Mouse (Mus musculus) embryonic facial prominence, embryonic 10.5 days (tissue): ENCODE data around the gene Lrrc47. TPM values are rescaled to one million over a fixed set of nuclear protein-coding genes. Genes with fewer than 3 reads are reported as not detected.

Source experiments
- DNase-seq: peaks from one replicate; pipeline ENCODE4 v3.0.0-alpha.2; 2017; ENCODE audit warnings: low spot score
- H3K27ac ChIP-seq: fragments of 300-500 bp; sonication (generic); replicated peaks from 2 replicates; pipeline ENCODE4 v1.5.1; 2016; ENCODE audit warnings: mild to moderate bottlenecking
- H3K27me3 ChIP-seq: fragments of 300-500 bp; sonication (generic); replicated peaks from 2 replicates; pipeline ENCODE4 v1.6.1; 2016; ENCODE audit warnings: low read depth, mild to moderate bottlenecking; ENCODE audit not compliant: poor library complexity, severe bottlenecking
- H3K36me3 ChIP-seq: fragments of 300-500 bp; sonication (generic); replicated peaks from 2 replicates; pipeline ENCODE4 v1.6.1; 2016; ENCODE audit warnings: mild to moderate bottlenecking, moderate library complexity
- H3K4me1 ChIP-seq: fragments of 300-500 bp; sonication (generic); 2 replicates; pipeline ENCODE4 v1.6.1; 2016
- H3K4me3 ChIP-seq: fragments of 300-500 bp; sonication (generic); 2 replicates; pipeline ENCODE4 v1.5.1; 2016; ENCODE audit warnings: mild to moderate bottlenecking, moderate library complexity
- H3K9me3 ChIP-seq: fragments of 300-500 bp; sonication (generic); 2 replicates; pipeline ENCODE4 v1.6.1; 2016; ENCODE audit warnings: mild to moderate bottlenecking
- WGBS: fragments of 180-500 bp; shearing (Covaris S2); methylation state at CpG from one replicate; pipeline ENCODE4 v1.1.7; 2016; 5-methylcytosine and 5-hydroxymethylcytosine counted together
- polyA plus RNA-seq: library from polyadenylated mRNA; unstranded; fragments of >200 nt; fragmentation: Nextera tagmentation; extraction: Ambion mirVana; gene quantifications from 2 replicates; pipeline ENCODE4 v1.2.1, GENCODE M21; 2016

Gene Lrrc47
- polyA plus RNA-seq, 1 experiment from 2014 or later = 24.9 TPM

DNA sequence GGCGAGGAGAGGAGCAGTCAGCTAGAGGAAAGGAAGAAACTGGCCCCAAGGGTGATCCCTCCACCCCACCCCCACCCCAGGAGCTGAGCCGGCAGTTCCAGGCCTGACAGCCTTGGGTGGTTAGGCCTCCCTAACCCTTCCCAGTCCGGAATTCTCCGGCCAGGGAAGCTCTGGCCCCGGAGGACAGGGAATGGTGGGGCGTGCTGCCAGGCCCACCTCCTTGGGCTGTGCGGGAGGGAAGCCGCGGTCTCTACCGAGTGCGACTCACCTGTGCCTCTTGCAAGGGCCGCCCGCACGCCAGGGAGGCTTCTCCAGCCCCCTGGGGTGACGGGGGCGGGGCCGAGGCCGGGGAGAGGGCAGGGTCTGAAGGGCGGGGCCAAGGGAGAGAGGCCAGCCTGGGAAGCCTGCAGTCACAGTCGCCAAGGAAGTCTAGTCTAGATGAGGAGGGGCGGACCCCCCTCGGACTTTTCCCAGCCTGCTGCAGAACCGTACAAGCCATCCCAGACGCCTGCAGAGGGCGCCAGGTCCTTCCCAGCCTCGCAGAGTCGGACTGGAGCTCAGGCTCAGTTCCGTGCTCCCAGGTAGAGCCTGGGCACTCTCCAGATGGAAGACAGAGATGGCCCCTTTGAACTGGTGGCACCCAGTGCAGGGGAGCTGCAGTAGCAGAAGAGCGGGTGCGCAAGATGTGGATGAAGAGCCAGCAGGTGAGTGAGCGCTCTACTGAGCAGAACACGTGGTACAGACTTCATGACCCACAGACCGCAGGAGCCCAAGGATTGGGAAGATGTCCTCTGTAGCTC, 14.3 kb downstream of the Lrrc47 start, which contains the start of gene Smim1:
Smim1 (minus strand) TSS at position 590 of the 800 bp plus-strand sequence.
- Histone ChIP-seq H3K4me1 (peaks cover 38% of the 10 kb centered on the region), H3K27ac (peak within 1 kb of the TSS; percentile 31), H3K4me3 (peak within 1 kb of the TSS; percentile 56), H3K9me3 (no peaks in the 10 kb centered on the region), H3K36me3 (peaks cover 21% of the 10 kb centered on the region), H3K27me3 (peaks cover 47% of the 10 kb centered on the region)
- WGBS = 1% methylated on average over 33 of the region's 33 CpGs
- DNase-seq = peak; percentile 74

DNA sequence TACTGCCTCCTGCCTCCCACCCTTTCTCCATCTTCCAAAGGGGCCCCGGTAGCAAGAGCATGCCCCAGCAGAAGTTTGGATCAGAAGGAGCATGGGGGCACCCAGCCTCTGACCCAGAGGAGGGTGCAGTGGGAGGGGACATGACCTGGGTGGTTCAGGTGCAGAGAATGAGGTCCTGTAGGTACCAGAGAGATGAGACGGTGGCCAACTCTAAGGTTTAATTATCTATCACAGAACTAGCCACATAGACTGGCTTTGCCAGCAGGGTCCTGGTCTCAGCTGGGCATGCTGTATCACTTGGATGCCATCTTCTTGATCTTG, 14.9 kb downstream of the Lrrc47 start:
- Histone ChIP-seq H3K27ac (peak overlapping the region; percentile 31), H3K4me1 (peaks cover 38% of the 10 kb centered on the region), H3K27me3 (peaks cover 47% of the 10 kb centered on the region), H3K4me3 (peak overlapping the region; percentile 56), H3K36me3 (peaks cover 16% of the 10 kb centered on the region), H3K9me3 (no peaks in the 10 kb centered on the region)
- no peak for DNase-seq
- 23% methylated on average over 2 of the region's 2 CpGs for WGBS

DNA sequence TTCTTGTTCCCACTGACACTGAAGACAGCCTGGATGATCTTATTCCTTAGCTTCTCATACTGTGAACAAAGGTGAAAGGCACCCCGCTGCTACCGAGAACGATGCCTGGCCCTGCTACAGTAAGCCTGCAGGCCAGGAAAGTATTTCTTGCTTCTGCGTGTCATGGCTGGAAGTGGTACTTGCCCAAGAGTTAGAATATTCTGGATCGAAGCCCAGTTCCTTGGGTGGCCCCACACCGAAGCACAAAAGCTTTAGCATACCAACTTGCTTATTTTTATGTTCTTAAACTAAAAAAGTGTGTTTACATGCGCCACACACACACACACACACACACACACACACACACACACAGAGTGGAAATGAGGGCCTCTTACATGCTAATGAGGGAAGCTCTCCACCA, 16.5 kb downstream of the Lrrc47 start:
- H3K27me3 ChIP-seq = peaks cover 46% of the 10 kb centered on the region
- no peak overlapping the region for H3K27ac ChIP-seq
- no peak overlapping the region for H3K4me3 ChIP-seq
- DNase-seq = no peak
- H3K36me3 ChIP-seq = no peaks in the 10 kb centered on the region
- H3K9me3 ChIP-seq = no peaks in the 10 kb centered on the region
- peaks cover 34% of the 10 kb centered on the region for H3K4me1 ChIP-seq
- WGBS = 81% methylated on average over 7 of the region's 7 CpGs

DNA sequence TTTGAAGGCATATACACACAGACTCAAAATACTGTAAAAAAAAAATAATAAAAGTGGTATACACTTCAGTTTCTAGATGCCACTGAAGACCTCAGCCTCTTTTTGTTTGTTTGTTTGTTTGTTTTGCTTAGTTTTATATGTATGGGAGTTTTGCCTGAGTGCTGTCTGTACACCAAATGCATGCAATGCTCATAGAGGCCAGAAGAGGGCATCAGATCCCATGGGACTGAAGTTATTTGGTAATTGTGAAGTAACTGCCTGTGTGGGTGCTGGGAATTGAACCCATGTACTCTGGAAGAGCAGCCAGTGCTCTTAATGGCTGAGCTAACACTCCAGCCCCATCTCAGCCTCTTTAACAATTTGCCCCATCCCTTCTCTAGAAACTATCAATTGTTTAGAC, 17.1 kb downstream of the Lrrc47 start:
- DNase-seq = no peak
- H3K27ac ChIP-seq = no peak overlapping the region

DNA sequence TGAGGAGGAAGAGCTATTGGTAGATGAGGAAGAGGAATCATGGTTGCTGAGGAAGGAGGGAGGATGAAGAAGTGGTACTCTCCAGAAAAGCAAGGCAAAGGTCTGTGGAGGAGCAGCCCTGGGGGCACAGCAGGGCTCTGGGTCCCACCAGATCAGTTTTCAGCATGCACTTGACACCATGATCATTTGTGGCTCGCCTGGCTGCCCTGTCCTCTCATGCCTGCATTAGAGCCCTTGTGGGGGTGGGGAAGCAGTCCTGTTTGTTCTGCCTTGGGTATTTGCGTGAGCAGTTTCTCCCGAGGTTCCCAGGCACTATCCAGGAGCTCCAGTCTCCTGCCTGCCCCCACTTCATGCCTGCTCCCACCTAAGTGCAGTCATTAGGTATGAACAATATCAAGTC, 25.6 kb downstream of the Lrrc47 start:
- Histone ChIP-seq H3K27me3 (no peaks in the 10 kb centered on the region), H3K9me3 (no peaks in the 10 kb centered on the region), H3K4me1 (peaks cover 18% of the 10 kb centered on the region), H3K4me3 (no peak overlapping the region), H3K27ac (no peak overlapping the region), H3K36me3 (no peaks in the 10 kb centered on the region)
- DNase-seq = no peak
- WGBS = 36% methylated on average over 3 of the region's 3 CpGs

More for the DNA sequence above, 17.1 kb downstream of the Lrrc47 start:
- Histone ChIP-seq H3K4me3 (no peak overlapping the region), H3K36me3 (no peaks in the 10 kb centered on the region), H3K27me3 (peaks cover 41% of the 10 kb centered on the region), H3K9me3 (no peaks in the 10 kb centered on the region), H3K4me1 (peaks cover 32% of the 10 kb centered on the region)

DNA sequence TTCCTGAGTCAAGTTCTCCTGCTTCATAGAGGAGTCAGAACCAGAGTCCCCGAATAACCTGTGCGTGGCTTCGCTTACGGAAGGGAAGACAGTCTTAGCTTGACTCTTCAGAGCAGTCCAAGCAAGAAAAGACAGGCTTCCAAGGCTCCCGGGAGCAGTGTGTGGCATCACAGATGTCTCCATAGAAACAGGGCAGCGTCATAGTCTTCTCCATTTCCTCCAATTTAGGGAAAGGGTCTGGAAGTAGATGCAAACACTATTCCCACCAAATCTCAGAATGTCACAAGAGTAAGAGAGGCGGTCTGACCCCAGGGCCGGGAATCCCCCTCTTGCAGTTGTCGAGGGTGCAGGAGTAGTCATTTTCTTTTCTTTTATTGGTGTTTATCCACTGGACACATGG, 31.0 kb downstream of the Lrrc47 start, which contains the start of gene Ccdc27:
Ccdc27 (minus strand) TSS at position 101 of the 400 bp plus-strand sequence.
- 83% methylated on average over 9 of the region's 9 CpGs for WGBS
- Histone ChIP-seq H3K27ac (no peak within 1 kb of the TSS), H3K4me1 (no peaks in the 10 kb centered on the region; the same call in 1 of the 2 replicates), H3K4me3 (no peak within 1 kb of the TSS), H3K36me3 (no peaks in the 10 kb centered on the region), H3K27me3 (no peaks in the 10 kb centered on the region), H3K9me3 (no peaks in the 10 kb centered on the region)
- no peak for DNase-seq

DNA sequence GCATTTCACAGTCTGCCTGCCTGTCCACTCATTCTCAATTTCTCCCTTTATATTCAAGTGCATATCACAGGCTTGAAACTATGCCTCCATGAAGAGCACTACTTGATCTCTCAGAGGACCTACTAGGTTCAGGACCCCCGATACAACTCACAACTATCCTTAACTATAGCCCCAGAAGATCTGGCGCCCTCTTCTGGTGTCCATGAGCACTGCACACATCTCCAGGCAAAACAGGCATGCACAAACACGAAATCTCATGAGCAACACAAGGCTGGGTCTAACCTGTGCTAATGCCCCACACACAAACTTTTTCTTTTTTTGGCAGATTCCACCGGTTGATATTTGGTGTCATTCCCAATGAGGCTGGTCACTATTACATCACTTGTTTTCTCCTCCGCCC, 34.3 kb downstream of the Lrrc47 start:
- no peaks in the 10 kb centered on the region for H3K9me3 ChIP-seq
- H3K36me3 ChIP-seq = no peaks in the 10 kb centered on the region
- no peak overlapping the region for H3K4me3 ChIP-seq
- no peaks in the 10 kb centered on the region for H3K4me1 ChIP-seq
- WGBS = 67% methylated on average over 5 of the region's 5 CpGs
- H3K27ac ChIP-seq = no peak overlapping the region
- no peaks in the 10 kb centered on the region for H3K27me3 ChIP-seq
- DNase-seq = no peak

DNA sequence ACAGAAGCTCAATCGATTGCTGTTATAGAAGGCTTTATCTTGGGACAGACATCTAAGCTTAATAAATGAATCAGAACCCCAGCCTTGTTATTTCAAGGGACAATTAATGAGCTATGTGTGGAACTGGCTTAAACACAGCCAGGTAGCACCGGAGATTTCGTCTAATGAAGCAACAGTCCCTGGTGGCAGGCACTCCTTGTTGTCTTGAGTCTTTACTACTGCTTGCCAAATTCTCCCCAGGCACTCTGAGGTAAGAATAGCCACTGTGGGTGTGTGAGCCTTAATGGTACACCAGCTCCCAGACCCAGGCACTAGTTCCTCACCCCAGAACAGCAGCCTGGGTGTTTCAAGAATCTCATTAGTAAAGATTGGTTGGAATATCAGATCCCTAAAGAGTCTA, 39.9 kb downstream of the Lrrc47 start:
- Histone ChIP-seq H3K27ac (no peak overlapping the region), H3K9me3 (no peaks in the 10 kb centered on the region), H3K4me1 (no peaks in the 10 kb centered on the region; the same call in 1 of the 2 replicates), H3K4me3 (no peak overlapping the region), H3K36me3 (no peaks in the 10 kb centered on the region), H3K27me3 (no peaks in the 10 kb centered on the region)
- WGBS = 91% methylated on average over 3 of the region's 3 CpGs
- DNase-seq = no peak

DNA sequence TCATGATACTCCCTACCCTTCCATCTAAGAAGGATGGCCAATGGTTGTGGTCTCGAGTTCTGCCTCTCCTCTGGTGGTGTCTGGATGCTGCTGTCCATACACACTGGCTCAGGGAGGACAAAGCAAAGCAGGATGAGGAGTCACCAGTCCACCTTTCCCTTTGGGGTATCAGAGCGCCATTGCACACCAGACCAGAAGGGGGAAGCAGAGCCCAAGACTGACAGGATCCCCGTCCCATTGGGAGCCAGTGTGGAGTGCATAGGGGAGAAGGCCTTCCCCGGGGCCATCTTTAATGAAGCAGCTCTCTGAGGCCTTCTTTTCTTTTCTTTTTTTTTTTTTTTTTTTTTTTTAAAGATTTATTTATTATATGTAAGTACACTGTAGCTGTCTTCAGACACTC, 41.5 kb downstream of the Lrrc47 start:
- 54% methylated on average over 4 of the region's 4 CpGs for WGBS
- Histone ChIP-seq H3K4me1 (no peaks in the 10 kb centered on the region; the same call in 1 of the 2 replicates), H3K27me3 (no peaks in the 10 kb centered on the region), H3K4me3 (no peak overlapping the region), H3K9me3 (no peaks in the 10 kb centered on the region), H3K27ac (no peak overlapping the region), H3K36me3 (no peaks in the 10 kb centered on the region)
- no peak for DNase-seq

DNA sequence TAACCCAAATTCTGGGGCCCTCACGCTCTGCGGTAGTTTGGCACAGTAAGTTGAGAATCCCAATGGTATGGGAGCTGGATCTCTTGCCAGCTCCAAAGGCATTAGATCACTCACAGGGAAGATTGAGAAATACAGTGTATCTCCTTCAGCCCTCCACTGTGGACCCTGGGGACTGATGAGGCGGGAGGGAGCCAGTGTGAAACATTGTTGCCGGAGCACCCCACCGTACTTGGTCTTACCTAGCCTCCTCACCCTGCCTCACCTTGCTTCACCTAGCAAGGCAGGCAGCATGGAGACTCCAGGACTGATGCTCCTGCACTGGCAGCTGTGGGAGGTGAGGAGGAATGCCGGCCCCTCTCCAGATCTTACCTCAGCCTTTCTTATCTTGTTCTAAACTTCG, 44.0 kb downstream of the Lrrc47 start:
- no peak overlapping the region for H3K27ac ChIP-seq
- 88% methylated on average over 7 of the region's 7 CpGs for WGBS
- H3K4me1 ChIP-seq = no peaks in the 10 kb centered on the region; the same call in 1 of the 2 replicates
- no peak for DNase-seq
- H3K36me3 ChIP-seq = no peaks in the 10 kb centered on the region
- no peak overlapping the region for H3K4me3 ChIP-seq
- H3K9me3 ChIP-seq = no peaks in the 10 kb centered on the region
- no peaks in the 10 kb centered on the region for H3K27me3 ChIP-seq

DNA sequence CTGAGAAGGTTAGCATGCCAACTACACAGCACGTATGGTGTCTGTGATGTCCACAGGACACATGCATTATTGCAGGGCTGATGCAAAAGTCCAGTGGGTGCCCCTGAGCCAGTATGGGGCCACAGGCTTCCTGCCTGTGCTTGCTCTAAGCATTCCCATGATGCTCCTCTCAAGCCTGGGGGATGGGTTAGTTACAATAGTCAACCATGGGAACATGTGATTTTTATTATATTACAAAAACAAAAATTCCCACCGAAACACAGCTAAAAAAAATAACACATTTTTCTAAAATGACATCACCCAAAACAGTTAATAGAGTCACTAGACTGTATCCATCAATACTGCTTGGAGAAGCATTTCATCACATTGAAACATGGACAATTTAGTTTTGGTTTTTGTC, 44.5 kb downstream of the Lrrc47 start:
- WGBS = 77% methylated on average over 2 of the region's 2 CpGs
- Histone ChIP-seq H3K4me1 (no peaks in the 10 kb centered on the region; the same call in 1 of the 2 replicates), H3K27ac (no peak overlapping the region), H3K36me3 (no peaks in the 10 kb centered on the region), H3K4me3 (no peak overlapping the region), H3K27me3 (no peaks in the 10 kb centered on the region), H3K9me3 (no peaks in the 10 kb centered on the region)
- no peak for DNase-seq

DNA sequence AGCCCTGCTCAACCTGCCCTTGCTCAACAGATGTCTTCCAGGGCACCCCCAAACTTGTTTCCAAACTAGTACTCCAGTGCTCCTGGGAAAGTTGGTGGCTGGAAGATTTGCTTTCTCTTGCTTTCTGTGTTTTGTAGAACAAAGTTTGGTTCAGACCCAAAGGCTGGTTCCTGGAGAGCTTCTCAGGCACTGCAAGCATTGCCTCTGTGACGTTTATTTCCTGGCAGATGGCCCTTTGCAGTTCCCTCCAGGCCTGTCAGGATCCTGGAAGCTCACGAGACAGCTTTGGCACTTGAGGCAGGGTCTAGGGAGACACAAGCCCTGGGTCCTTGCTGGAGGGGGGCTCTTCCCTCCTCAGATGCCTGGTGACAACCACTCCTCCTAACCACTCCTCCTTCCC, 45.1 kb downstream of the Lrrc47 start:
- no peaks in the 10 kb centered on the region; the same call in 1 of the 2 replicates for H3K4me1 ChIP-seq
- no peaks in the 10 kb centered on the region for H3K27me3 ChIP-seq
- H3K4me3 ChIP-seq = no peak overlapping the region
- H3K9me3 ChIP-seq = no peaks in the 10 kb centered on the region
- DNase-seq = no peak
- WGBS = 65% methylated on average over 2 of the region's 2 CpGs
- no peak overlapping the region for H3K27ac ChIP-seq
- H3K36me3 ChIP-seq = no peaks in the 10 kb centered on the region

DNA sequence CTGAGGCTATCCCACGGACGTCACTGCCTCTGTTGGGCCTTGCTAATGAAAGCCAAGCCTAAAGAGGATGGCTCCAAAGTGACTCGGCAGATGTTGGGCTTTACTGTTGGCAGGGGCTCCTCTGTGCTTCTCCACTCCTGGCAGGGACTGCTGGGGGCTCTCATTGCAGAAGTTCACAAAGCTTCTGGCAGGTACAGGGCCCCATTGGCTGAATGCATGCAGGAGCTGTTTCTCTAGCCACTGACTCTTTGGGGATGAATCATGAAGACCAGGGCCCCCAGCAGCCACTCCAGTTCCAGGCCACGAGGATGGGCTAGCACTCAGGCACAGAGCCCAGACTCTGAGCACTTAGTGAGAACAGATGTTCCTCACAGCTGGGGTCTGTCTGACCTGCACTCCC, 46.2 kb downstream of the Lrrc47 start:
- Histone ChIP-seq H3K4me1 (no peaks in the 10 kb centered on the region; the same call in 1 of the 2 replicates), H3K4me3 (no peak overlapping the region), H3K9me3 (no peaks in the 10 kb centered on the region), H3K27ac (no peak overlapping the region), H3K36me3 (no peaks in the 10 kb centered on the region), H3K27me3 (0 out of 2 replicates have a peak, but pooled peaks cover 4% of the 10 kb centered on the region)
- no peak for DNase-seq
- 66% methylated on average over 4 of the region's 4 CpGs for WGBS
